Mouse (Mus musculus) naive thymus-derived CD4-positive, alpha-beta T cell, adult 2 months (primary cell): ENCODE data around the gene Vwf.

Source experiments
- DNase-seq: peaks from one replicate; pipeline ENCODE4 v3.0.0-alpha.2; 2011; ENCODE audit warnings: low read depth

Vwf gene

DNA sequence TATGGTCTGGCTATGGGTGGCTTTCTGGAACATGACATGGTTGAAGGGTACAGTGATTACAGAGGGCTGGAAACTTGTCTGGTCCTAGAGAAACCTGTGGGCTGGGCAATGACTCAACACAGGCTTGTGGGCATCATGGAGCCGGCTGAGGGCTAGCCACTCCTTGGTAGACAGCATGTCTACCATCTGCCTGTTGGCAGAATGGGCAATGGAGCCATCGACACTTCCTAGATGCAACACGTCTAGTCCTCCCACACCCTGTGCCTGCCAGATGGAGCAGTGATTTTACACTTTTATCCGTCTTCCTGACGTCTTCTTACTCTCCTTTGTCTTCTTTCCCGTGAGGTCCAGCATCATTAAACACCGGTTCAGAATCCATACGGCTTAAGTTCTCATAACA, 94.6 kb downstream of the Vwf start:
- no peak for DNase-seq

DNA sequence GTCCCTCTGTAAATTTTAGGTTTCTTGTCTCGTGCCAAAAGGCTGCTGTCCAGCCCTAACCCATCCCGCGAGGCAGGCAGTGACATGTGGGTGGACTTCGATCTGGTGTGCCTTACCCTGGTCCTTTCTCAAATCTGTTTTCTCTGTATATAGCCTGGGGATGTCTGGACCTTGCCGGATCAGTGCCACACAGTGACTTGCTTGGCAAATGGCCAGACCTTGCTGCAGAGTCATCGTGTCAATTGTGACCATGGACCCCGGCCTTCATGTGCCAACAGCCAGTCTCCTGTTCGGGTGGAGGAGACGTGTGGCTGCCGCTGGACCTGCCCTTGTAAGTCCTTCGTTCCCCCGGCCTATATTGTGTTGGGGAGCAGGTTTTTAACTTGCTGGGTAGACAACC, 102.4 kb downstream of the Vwf start:
- DNase-seq = no peak

GRCm38 (mm10) chr6:125651335-125651734, 104.8 kb downstream of the Vwf start:
- DNase-seq = no peak

DNA sequence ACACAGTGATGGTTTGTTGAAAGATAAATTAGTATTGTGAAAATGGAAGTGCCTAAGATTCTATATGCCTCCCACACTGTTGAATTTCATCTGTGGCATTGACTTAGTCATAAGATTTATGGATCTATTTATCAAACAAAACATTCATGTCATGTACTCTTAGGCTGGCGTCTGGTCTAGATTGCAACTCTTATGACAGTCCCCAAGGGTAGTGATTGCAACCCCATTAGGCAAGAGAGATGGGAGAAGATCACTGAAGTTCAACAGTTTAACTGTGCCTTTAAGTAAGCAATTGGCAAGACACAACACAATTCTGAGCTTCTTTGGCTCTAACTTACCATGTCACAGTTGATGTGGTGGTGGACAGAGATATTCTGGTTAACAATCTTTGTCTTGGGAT, 106.8 kb downstream of the Vwf start:
- DNase-seq = no peak

GRCm38 (mm10) chr6:125656921-125657320, 110.3 kb downstream of the Vwf start:
- DNase-seq = no peak

GRCm38 (mm10) chr6:125657966-125658365, 111.4 kb downstream of the Vwf start:
- no peak for DNase-seq

DNA sequence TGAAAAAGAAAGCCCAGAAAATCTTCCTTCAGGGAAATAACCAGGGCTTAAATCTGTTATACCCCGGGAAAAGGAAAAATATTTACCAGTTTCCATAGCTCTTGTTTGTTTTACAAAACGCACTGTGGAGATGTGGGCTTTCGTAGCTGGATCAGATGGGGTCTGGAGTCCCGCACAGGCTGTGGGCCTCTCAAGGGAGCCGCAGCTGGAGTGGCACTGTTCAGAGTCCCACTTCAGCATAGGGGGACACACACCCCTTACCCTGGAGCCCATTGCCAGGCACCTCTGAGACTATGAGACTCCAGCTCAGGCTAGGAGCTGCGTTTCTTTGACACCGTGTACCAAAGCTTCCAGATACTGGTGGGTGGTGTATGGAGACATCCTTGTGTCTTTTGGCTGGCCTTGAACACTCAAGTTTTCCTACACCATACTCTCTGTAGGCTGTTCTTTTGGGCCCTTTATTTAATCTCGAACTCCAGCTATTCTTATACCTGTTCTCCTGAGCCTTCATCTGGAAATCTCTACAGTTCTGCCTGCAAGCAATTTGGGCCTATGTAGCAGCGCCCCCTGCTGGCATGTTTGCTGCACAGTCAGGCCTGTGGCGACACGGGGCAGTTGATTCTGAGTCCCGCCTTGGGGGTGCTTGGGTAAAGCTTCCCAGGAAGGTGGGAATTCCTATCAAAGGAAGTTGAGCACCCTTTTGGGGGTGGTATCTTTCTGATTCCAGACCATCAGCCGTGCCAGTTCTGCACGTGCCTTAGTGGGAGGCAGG, 114.7 kb downstream of the Vwf start:
- DNase-seq = peak; percentile 69

GRCm38 (mm10) chr6:125663906-125664305, 117.3 kb downstream of the Vwf start:
- no peak for DNase-seq

DNA sequence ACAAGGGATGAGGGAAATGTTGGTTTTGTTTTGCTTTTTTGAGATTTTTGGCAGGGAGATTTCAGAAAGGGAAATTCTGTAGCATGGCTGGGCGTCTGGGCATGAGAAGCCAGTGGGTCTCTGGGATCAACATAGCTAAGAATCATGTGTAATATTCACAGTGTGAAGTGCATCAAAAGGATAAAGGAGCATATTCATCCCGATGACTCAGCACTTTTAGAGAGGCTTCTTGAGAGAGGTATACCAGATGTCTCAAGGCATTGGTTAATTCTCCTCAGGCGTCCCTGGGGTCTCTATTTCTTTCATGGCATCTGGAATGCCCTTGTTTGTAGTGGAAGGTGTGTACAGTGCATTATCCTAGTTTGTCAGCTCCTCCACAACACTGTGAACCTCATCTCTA, 125.3 kb downstream of the Vwf start:
- DNase-seq = no peak

- DNase-seq = peak; percentile 51
Observed at GRCm38 (mm10) chr6:125678492-125678891, 131.9 kb downstream of the Vwf start.

DNA sequence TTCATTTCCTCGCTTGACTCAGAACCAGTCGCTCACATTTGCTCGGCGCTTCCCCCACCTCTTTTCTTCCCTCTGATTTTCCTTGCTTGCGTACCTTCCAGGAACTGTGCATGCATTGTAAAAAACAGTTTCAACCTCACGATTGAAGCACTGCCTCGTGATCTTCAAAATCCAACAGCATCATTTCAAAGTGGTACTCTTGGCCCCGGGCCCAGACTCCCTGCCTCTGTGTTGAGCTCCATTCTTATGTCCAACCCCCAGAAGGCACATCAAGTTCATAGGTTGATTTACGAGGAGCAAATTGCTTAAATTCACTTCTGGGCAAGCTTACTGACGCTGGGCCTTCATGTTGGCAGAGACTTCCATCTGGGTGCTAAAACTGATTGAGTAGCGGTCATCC, 134.0 kb downstream of the Vwf start:
- no peak for DNase-seq

- no peak for DNase-seq
Observed at GRCm38 (mm10) chr6:125685420-125685819, 138.8 kb downstream of the Vwf start.

GRCm38 (mm10) chr6:125687986-125688385, 141.4 kb downstream of the Vwf start:
- no peak for DNase-seq

- no peak for DNase-seq
Observed at GRCm38 (mm10) chr6:125690057-125690703, 143.6 kb downstream of the Vwf start, which contains the start of gene Ano2. Ano2 (plus strand) TSS chr6:125690419.

- no peak for DNase-seq
Observed at GRCm38 (mm10) chr6:125701146-125701545, 154.6 kb downstream of the Vwf start.

- DNase-seq = no peak
Observed at GRCm38 (mm10) chr6:125711261-125711660, 164.7 kb downstream of the Vwf start.

DNA sequence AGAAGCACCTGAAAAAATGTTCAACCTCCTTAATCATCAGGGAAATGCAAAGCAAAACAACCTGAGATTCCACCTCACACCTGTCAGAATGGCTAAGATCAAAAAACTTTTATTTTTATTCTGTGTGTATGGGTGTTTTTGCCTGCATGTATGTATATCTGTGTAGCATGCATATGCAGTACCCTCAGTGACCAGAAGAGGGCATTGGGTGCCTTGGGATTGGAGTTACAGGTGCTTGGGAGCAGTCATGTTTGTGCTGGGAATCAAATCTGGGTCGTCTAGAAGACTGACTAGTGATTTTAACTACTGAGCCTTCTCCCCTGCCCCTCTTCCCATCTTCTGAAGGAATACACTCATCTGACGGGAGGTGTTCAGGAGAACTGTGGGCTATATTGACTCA, 179.8 kb downstream of the Vwf start:
- DNase-seq = peak; percentile 6

DNA sequence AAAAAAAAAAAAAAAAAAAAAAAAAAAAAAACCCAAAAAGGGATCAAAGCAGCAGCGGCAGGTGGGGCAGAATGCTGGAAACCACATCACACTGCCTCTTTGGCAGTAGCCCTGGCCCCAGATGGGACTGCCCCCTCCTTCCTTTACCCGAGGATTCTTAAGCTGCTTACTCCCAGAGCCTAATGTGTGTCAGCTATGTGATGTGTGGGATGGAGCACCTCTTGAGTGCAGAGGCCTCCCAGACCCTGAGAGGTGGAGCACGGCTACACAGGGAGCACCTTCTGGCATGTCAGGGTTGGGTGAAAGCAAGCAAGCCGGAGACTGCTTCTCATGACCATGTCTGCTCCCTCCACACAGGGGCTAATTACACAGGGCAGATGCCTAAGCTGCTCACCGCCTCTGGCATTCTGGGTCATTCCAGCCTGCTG, 180.9 kb downstream of the Vwf start:
- peak; percentile 3 for DNase-seq

- no peak for DNase-seq
Observed at GRCm38 (mm10) chr6:125729471-125729870, 182.9 kb downstream of the Vwf start.

- DNase-seq = no peak
Observed at GRCm38 (mm10) chr6:125729986-125730535, 183.5 kb downstream of the Vwf start.
